Mouse (Mus musculus): ENCODE data around the gene Tnip3.

DNA sequence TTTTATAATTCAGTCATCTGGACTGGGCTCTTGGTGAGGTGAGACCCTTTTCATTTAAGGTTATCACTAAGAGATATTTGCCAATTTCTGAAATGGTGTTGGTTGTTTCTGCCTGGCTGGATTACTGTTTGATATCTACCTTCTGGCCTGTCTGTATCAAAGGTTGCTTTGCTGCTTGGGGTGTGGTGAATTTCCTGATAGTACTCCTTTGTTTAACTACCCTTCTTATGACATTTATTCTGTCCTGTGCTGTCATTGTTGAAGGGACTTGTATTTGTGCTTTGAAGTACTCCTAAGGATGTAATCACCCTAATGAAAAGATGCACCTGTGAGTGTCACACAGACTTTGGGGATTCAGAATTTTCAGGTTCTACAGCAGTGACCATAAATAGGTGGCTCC lies 96.1 kb downstream of the Tnip3 start:
- no peak for TF ChIP-seq CTCF (IDR thresholded peaks at IDR 0.05; ENCODE audit: low read depth)
- TF ChIP-seq EP300 (optimal IDR thresholded peaks at IDR 0.05) = no peak

Data from stomach, postnatal 0 days (tissue).